Mouse (Mus musculus) liver, embryonic 14.5 days (tissue): ENCODE results near the gene Elfn1. TPM values are rescaled to one million over a fixed set of nuclear protein-coding genes. Genes with fewer than 3 reads are reported as not detected.

Source experiments
- ATAC-seq: fragments of 200-750 bp; cut with Nextera tagmentation; 2 replicates; pipeline ENCODE4 v1.8.0; 2017; ENCODE audit warnings: moderate number of reproducible peaks, mild to moderate bottlenecking, moderate library complexity; ENCODE audit not compliant: insufficient read depth
- DNase-seq, 3 experiments: peaks; one replicate each; pipeline ENCODE4 v3.0.0-alpha.2; 2012 to 2013; ENCODE audit warnings: low read depth in 3 of 3, low spot score in 3 of 3
- H3K27ac ChIP-seq: fragments of 300-500 bp; sonication (generic); 2 replicates; pipeline ENCODE4 v1.5.1; 2014; ENCODE audit warnings: moderate library complexity, mild to moderate bottlenecking, control low read depth, inconsistent platforms
- H3K27me3 ChIP-seq: fragments of 300-500 bp; sonication (generic); 2 replicates; pipeline ENCODE4 v1.6.1; 2014; ENCODE audit warnings: mild to moderate bottlenecking, low read length, moderate library complexity; ENCODE audit not compliant: control insufficient read depth, insufficient read depth
- H3K36me3 ChIP-seq: fragments of 300-500 bp; sonication (generic); replicated peaks from 2 replicates; pipeline ENCODE4 v1.6.1; 2014; ENCODE audit warnings: low read depth; ENCODE audit not compliant: control insufficient read depth, insufficient read depth
- H3K4me1 ChIP-seq, 2 experiments: fragments of 200-500 bp in 1 of 2; fragments of 300-500 bp in 1 of 2; sonication (generic) in 1 of 2; replicated peaks; 2 replicates each; pipeline ENCODE4 v1.6.1; 2012 to 2014; ENCODE audit warnings: antibody characterized with exemption in 1 of 2, inconsistent platforms in 1 of 2, low read length in 1 of 2; ENCODE audit not compliant: control insufficient read depth in 2 of 2, insufficient read depth in 2 of 2
- H3K4me2 ChIP-seq: fragments of 300-500 bp; sonication (generic); 2 replicates; pipeline ENCODE4 v1.6.1; 2014; ENCODE audit warnings: low read depth, mild to moderate bottlenecking, control low read depth, moderate library complexity
- H3K4me3 ChIP-seq, 2 experiments: fragments of 200-500 bp in 1 of 2; fragments of 300-500 bp in 1 of 2; sonication (generic) in 1 of 2; 2 replicates each; pipeline ENCODE4 v1.5.1; 2012 to 2014; ENCODE audit warnings: low read depth in 2 of 2, low read length in 2 of 2, mild to moderate bottlenecking in 2 of 2, control low read depth in 1 of 2, inconsistent platforms in 1 of 2, moderate library complexity in 1 of 2; ENCODE audit not compliant: insufficient read depth in 1 of 2
- H3K9ac ChIP-seq: fragments of 300-500 bp; sonication (generic); replicated peaks from 2 replicates; pipeline ENCODE4 v1.6.1; 2014; ENCODE audit warnings: mild to moderate bottlenecking, control low read depth, moderate library complexity
- H3K9me3 ChIP-seq: fragments of 300-500 bp; sonication (generic); 2 replicates; pipeline ENCODE4 v1.6.1; 2016; ENCODE audit warnings: low read length, mixed read lengths; ENCODE audit not compliant: control insufficient read depth
- CTCF ChIP-seq: IDR thresholded peaks from 2 replicates; pipeline ENCODE4 v1.5.1; 2016; ENCODE audit warnings: antibody characterized with exemption, low read depth, control low read depth
- EP300 ChIP-seq: IDR thresholded peaks from 2 replicates; pipeline ENCODE4 v1.6.1; 2016; ENCODE audit warnings: antibody characterized with exemption, low read depth
- WGBS: fragments of 180-500 bp; shearing (Covaris S2); extraction: QIAGEN DNeasy Blood & Tissue Kit; methylation state at CpG from one replicate; pipeline ENCODE4 v1.1.7; 2014; ENCODE audit not compliant: insufficient replicate concordance; 5-methylcytosine and 5-hydroxymethylcytosine counted together
- polyA plus RNA-seq, 2 experiments: library from polyadenylated mRNA; depleted of rRNA in 1 of 2; stranded (reverse) in 1 of 2; unstranded in 1 of 2; fragments of >200 nt; fragmentation: Nextera tagmentation in 1 of 2; extraction: Ambion mirVana in 1 of 2; gene quantifications; 2 replicates each; pipeline versions ENCODE4 v1.2.1 to v1.2.3; 2012 to 2014

Elfn1 gene
- polyA plus RNA-seq, 2 experiments, result 0.09 TPM; not detected in 1

- H3K4me3 ChIP-seq, result no peak overlapping the region
- no peaks in the 10 kb centered on the region for H3K4me1 ChIP-seq
- ATAC-seq, result no peak
- no peaks in the 10 kb centered on the region for H3K27me3 ChIP-seq
- 18% methylated on average over 5 of the region's 5 CpGs for WGBS
- TF ChIP-seq EP300 (no peak), CTCF (no peak)
- H3K4me2 ChIP-seq, result no peak overlapping the region
- no peaks in the 10 kb centered on the region for H3K36me3 ChIP-seq
- no peak overlapping the region for H3K27ac ChIP-seq
- no peak for DNase-seq
- H3K9ac ChIP-seq, result no peak overlapping the region
- H3K9me3 ChIP-seq, result no peaks in the 10 kb centered on the region
Measured at GRCm38 (mm10) chr5:139892326-139892994, 15.3 kb upstream of the Elfn1 start.

GRCm38 (mm10) chr5:139892995-139893345 is 14.8 kb upstream of the Elfn1 start:
- Histone ChIP-seq H3K4me3 (no peak overlapping the region), H3K9ac (no peak overlapping the region), H3K4me1 (no peaks in the 10 kb centered on the region), H3K4me2 (no peak overlapping the region), H3K9me3 (no peaks in the 10 kb centered on the region), H3K27ac (no peak overlapping the region), H3K27me3 (no peaks in the 10 kb centered on the region), H3K36me3 (no peaks in the 10 kb centered on the region)
- TF ChIP-seq EP300 (no peak), CTCF (no peak)
- ATAC-seq (no peak), DNase-seq (no peak)
- 27% methylated on average over 7 of the region's 7 CpGs for WGBS

DNA sequence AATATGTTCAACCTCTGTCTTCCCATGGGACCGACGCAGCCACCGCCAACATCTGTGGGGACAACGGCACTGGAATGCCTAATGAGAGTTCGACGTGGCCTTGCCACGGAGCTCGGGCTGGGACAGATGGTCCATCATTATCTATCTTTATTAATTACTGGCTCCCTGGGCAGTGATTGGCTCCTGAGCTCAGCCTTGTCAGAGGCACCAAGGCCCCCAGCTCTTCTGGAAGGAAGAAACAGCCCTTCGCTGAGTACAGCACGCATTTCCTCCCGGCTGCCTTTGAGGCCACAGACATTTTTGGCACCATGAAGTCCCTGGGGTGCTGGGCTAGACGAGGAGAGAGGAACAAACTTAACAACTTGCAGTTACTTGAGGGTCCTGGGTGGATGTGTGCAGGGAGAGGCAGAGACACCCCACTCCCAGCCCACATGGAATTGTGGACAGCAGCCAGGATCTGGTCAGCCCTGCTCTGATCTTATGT is 13.7 kb upstream of the Elfn1 start:
- ATAC-seq (no peak), DNase-seq (no peak)

DNA sequence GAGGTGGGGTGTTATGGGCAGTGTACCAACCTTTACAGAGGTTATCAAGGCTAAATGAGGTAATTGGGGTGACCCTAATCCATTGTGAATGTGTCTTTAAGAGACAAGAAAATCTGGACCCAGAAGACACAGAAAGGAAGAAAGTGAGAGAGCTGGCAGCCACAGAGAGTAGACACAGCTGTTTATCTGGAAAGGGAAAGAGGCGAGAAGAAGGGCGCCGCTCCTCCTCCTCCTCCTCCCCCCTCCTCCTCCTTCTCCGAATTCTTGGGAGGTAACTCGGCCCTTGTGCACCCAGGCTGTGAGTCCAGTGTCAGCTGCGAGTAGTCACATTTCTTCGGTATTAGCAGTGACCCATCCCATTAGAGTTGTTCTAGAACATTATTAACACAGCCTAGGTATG is 8.7 kb upstream of the Elfn1 start:
- DNase-seq, result no peak
- Histone ChIP-seq H3K27me3 (no peaks in the 10 kb centered on the region), H3K4me2 (no peak overlapping the region), H3K4me3 (no peak overlapping the region), H3K27ac (no peak overlapping the region), H3K9me3 (no peaks in the 10 kb centered on the region), H3K9ac (no peak overlapping the region), H3K4me1 (no peaks in the 10 kb centered on the region), H3K36me3 (no peaks in the 10 kb centered on the region)
- TF ChIP-seq EP300 (no peak), CTCF (no peak)
- 28% methylated on average over 7 of the region's 7 CpGs for WGBS
- ATAC-seq, result no peak

More for the DNA sequence above, 13.7 kb upstream of the Elfn1 start:
- H3K9ac ChIP-seq, result no peak overlapping the region
- TF ChIP-seq EP300 (no peak), CTCF (no peak)
- 57% methylated on average over 12 of the region's 12 CpGs for WGBS
- H3K36me3 ChIP-seq, result no peaks in the 10 kb centered on the region
- no peak overlapping the region for H3K4me2 ChIP-seq
- no peak overlapping the region for H3K4me3 ChIP-seq
- no peaks in the 10 kb centered on the region for H3K27me3 ChIP-seq
- H3K27ac ChIP-seq, result no peak overlapping the region
- no peaks in the 10 kb centered on the region for H3K4me1 ChIP-seq
- H3K9me3 ChIP-seq, result no peaks in the 10 kb centered on the region

GRCm38 (mm10) chr5:139905121-139905520 is 2.6 kb upstream of the Elfn1 start:
- Histone ChIP-seq H3K9ac (no peak overlapping the region), H3K9me3 (no peaks in the 10 kb centered on the region), H3K27me3 (peaks cover 53% of the 10 kb centered on the region), H3K36me3 (no peaks in the 10 kb centered on the region), H3K27ac (no peak overlapping the region), H3K4me1 (no peaks in the 10 kb centered on the region), H3K4me2 (no peak overlapping the region), H3K4me3 (no peak overlapping the region)
- ATAC-seq (no peak), DNase-seq (no peak)
- no peak for TF ChIP-seq EP300
- TF ChIP-seq CTCF, result no peak
- 42% methylated on average over 5 of the region's 5 CpGs for WGBS
